Mouse (Mus musculus) A20 (cell line): ENCODE results near the gene AW011738.
A peak's percentile ranks its signal among the peaks of the same experiment; 100 is the strongest.

Experiments used
- DNase-seq: peaks from one replicate; pipeline ENCODE4 v3.0.0-alpha.2; 2011; ENCODE audit warnings: low read depth, low spot score

The AW011738 gene

GRCm38 (mm10) chr4:156197829-156198205, 5.3 kb upstream of the AW011738 start:
- DNase-seq, result peak; percentile 85

GRCm38 (mm10) chr4:156200623-156201475, 2.3 kb upstream of the AW011738 start, which contains the start of gene Isg15:
TSS of gene Isg15 (minus strand) at chr4:156200818.
- DNase-seq, result peak; percentile 68

- no peak for DNase-seq
These were observed 626 bp upstream of the AW011738 start for GRCm38 (mm10) chr4:156202462-156202893.

- peak; percentile 77 for DNase-seq
These were observed 468 bp downstream of the AW011738 start for GRCm38 (mm10) chr4:156203413-156204131.

GRCm38 (mm10) chr4:156208872-156209271, 5.8 kb downstream of the AW011738 start:
- no peak for DNase-seq

GRCm38 (mm10) chr4:156209963-156210635, 7.0 kb downstream of the AW011738 start:
- DNase-seq, result no peak

- no peak for DNase-seq
These were observed 10.0 kb downstream of the AW011738 start for GRCm38 (mm10) chr4:156213134-156213533.

GRCm38 (mm10) chr4:156215649-156216048, 12.5 kb downstream of the AW011738 start, which contains the start of gene Perm1:
TSS of gene Perm1 (plus strand) at chr4:156215868.
- peak; percentile 59 for DNase-seq

- no peak for DNase-seq
These were observed 13.1 kb downstream of the AW011738 start for GRCm38 (mm10) chr4:156216196-156216595.

- no peak for DNase-seq
These were observed 14.0 kb downstream of the AW011738 start for GRCm38 (mm10) chr4:156217022-156217669.

- DNase-seq, result no peak
These were observed 14.7 kb downstream of the AW011738 start for GRCm38 (mm10) chr4:156217838-156218237.

GRCm38 (mm10) chr4:156219936-156220335, 16.8 kb downstream of the AW011738 start:
- no peak for DNase-seq

GRCm38 (mm10) chr4:156224276-156224675, 21.2 kb downstream of the AW011738 start:
- no peak for DNase-seq

- no peak for DNase-seq
These were observed 24.8 kb downstream of the AW011738 start for GRCm38 (mm10) chr4:156227752-156228392.

- no peak for DNase-seq
These were observed 25.4 kb downstream of the AW011738 start for GRCm38 (mm10) chr4:156228393-156229024.

- DNase-seq, result peak; percentile 19
These were observed 31.0 kb downstream of the AW011738 start for GRCm38 (mm10) chr4:156234021-156234501.

- DNase-seq, result peak; percentile 86
These were observed 31.7 kb downstream of the AW011738 start, which contains the start of gene Plekhn1 for GRCm38 (mm10) chr4:156234701-156235213. TSS of gene Plekhn1 (minus strand) at chr4:156234857.

GRCm38 (mm10) chr4:156235360-156235770, 32.3 kb downstream of the AW011738 start:
- peak; percentile 87 for DNase-seq

GRCm38 (mm10) chr4:156235808-156236533, 32.9 kb downstream of the AW011738 start, which contains the start of gene Noc2l:
TSS of gene Noc2l (plus strand) at chr4:156236010.
- DNase-seq, result peak; percentile 95
